Mouse (Mus musculus) spleen, embryonic (tissue): ENCODE results near the gene Zfp398.

Experiments used
- CTCF ChIA-PET: fragments of 350-600 bp; sonication (Branson Sonifier 250); formaldehyde crosslinking; loops from one replicate; lab custom pipeline; 2022; lab: Charles Lee

The Zfp398 gene

GRCm38 (mm10) chr6:47888812-47889383, 53.4 kb downstream of the Zfp398 start:
- CTCF ChIA-PET: no interaction called here

- CTCF ChIA-PET: no interaction called here
Measured at GRCm38 (mm10) chr6:47899416-47899815, 64.0 kb downstream of the Zfp398 start.

- CTCF ChIA-PET: no interaction called here
Measured at GRCm38 (mm10) chr6:47903587-47903986, 68.1 kb downstream of the Zfp398 start.

GRCm38 (mm10) chr6:47904361-47904760, 68.9 kb downstream of the Zfp398 start:
- CTCF ChIA-PET: no interaction called here

- CTCF ChIA-PET: no interaction called here
Measured at GRCm38 (mm10) chr6:47904917-47905695, 69.6 kb downstream of the Zfp398 start.

- CTCF ChIA-PET: no interaction called here
Measured at GRCm38 (mm10) chr6:47906326-47906725, 70.9 kb downstream of the Zfp398 start.

GRCm38 (mm10) chr6:47909007-47909406, 73.5 kb downstream of the Zfp398 start:
- CTCF ChIA-PET: no interaction called here

- CTCF ChIA-PET: no interaction called here
Measured at GRCm38 (mm10) chr6:47911650-47912049, 76.2 kb downstream of the Zfp398 start.

- CTCF ChIA-PET: no interaction called here
Measured at GRCm38 (mm10) chr6:47912991-47913390, 77.5 kb downstream of the Zfp398 start.

- CTCF ChIA-PET: no interaction called here
Measured at GRCm38 (mm10) chr6:47917051-47917450, 81.6 kb downstream of the Zfp398 start.

GRCm38 (mm10) chr6:47918768-47919274, 83.4 kb downstream of the Zfp398 start:
- CTCF ChIA-PET: no interaction called here

GRCm38 (mm10) chr6:47919646-47920446, 84.4 kb downstream of the Zfp398 start:
- CTCF ChIA-PET: no interaction called here

- CTCF ChIA-PET: no interaction called here
Measured at GRCm38 (mm10) chr6:47920447-47921340, 85.2 kb downstream of the Zfp398 start, which contains the start of gene Zfp212. Gene Zfp212 (plus strand): TSS chr6:47920476.
